Mouse (Mus musculus) hindbrain, embryonic 16.5 days (tissue): ENCODE measurements around the gene Sdf2l1. TPM values are rescaled to one million over a fixed set of nuclear protein-coding genes. Genes with fewer than 3 reads are reported as not detected.

ENCODE experiments used
- ATAC-seq: fragments of 200-750 bp; cut with Nextera tagmentation; 2 replicates; pipeline ENCODE4 v1.8.0; 2017; ENCODE audit warnings: moderate TSS enrichment, moderate library complexity
- H3K27ac ChIP-seq: fragments of 300-500 bp; sonication (generic); 2 replicates; pipeline ENCODE4 v1.5.1; 2014; ENCODE audit warnings: low read depth, mild to moderate bottlenecking, control low read depth, low read length, moderate library complexity
- H3K27me3 ChIP-seq: fragments of 300-500 bp; sonication (generic); replicated peaks from 2 replicates; pipeline ENCODE4 v1.6.1; 2014; ENCODE audit warnings: low read length; ENCODE audit not compliant: control insufficient read depth, insufficient read depth
- H3K36me3 ChIP-seq: fragments of 300-500 bp; sonication (generic); 2 replicates; pipeline ENCODE4 v1.6.1; 2014; ENCODE audit warnings: mild to moderate bottlenecking, low read length, moderate library complexity, mixed read lengths; ENCODE audit not compliant: control insufficient read depth, insufficient read depth
- H3K4me1 ChIP-seq: fragments of 300-500 bp; sonication (generic); 2 replicates; pipeline ENCODE4 v1.6.1; 2014; ENCODE audit warnings: low read depth, low read length; ENCODE audit not compliant: control insufficient read depth, insufficient read depth
- H3K4me2 ChIP-seq: fragments of 300-500 bp; sonication (generic); 2 replicates; pipeline ENCODE4 v1.6.1; 2014; ENCODE audit warnings: mild to moderate bottlenecking, low read length, control low read depth, moderate library complexity
- H3K4me3 ChIP-seq: fragments of 300-500 bp; sonication (generic); 2 replicates; pipeline ENCODE4 v1.5.1; 2014; ENCODE audit warnings: mild to moderate bottlenecking, low read length, control low read depth, moderate library complexity
- H3K9ac ChIP-seq: fragments of 300-500 bp; sonication (generic); 2 replicates; pipeline ENCODE4 v1.6.1; 2014; ENCODE audit warnings: low read depth, mild to moderate bottlenecking, control low read depth, low read length, moderate library complexity
- H3K9me3 ChIP-seq: fragments of 300-500 bp; sonication (generic); 2 replicates; pipeline ENCODE4 v1.6.1; 2014; ENCODE audit warnings: mild to moderate bottlenecking, low read length, moderate library complexity; ENCODE audit not compliant: control insufficient read depth
- WGBS: fragments of 180-500 bp; shearing (Covaris S2); extraction: QIAGEN DNeasy Blood & Tissue Kit; methylation state at CpG from one replicate; pipeline ENCODE4 v1.1.7; 2014; 5-methylcytosine and 5-hydroxymethylcytosine counted together
- polyA plus RNA-seq: library from polyadenylated mRNA; unstranded; fragments of >200 nt; fragmentation: Nextera tagmentation; extraction: Ambion mirVana; gene quantifications from 2 replicates; pipeline ENCODE4 v1.2.1, GENCODE M21; 2015

The Sdf2l1 gene
- polyA plus RNA-seq, 1 experiment from 2014 or later = 37.8 TPM

DNA sequence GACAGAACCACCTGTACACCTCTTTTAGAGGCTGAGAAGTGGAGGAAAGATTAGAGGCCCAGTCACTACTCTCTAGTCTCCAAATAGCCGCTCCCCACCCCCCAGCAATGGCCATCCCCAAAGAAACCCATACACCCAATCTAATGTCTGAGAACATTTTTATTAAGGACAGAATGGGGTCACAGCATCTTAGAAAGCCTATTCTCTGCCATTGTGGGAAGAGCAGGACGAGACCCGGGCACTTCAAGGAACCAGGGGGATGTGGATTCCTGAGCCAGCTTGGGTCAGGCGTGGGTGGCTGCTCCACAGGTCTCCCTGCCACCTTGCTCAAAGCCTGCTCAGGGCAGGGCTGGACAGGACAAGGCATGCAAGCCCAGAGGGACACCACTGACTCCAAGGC lies 19.7 kb upstream of the Sdf2l1 start:
- ATAC-seq = no peak
- H3K36me3 ChIP-seq = peaks cover 4% of the 10 kb centered on the region; the same call in 1 of the 2 replicates
- no peak overlapping the region for H3K4me2 ChIP-seq
- 95% methylated on average over 4 of the region's 4 CpGs for WGBS
- peaks cover 10% of the 10 kb centered on the region for H3K4me1 ChIP-seq
- peak overlapping the region; percentile 18; the same call in 1 of the 2 replicates for H3K27ac ChIP-seq
- no peaks in the 10 kb centered on the region for H3K9me3 ChIP-seq
- no peak overlapping the region for H3K4me3 ChIP-seq
- H3K9ac ChIP-seq = no peak overlapping the region
- no peaks in the 10 kb centered on the region for H3K27me3 ChIP-seq

DNA sequence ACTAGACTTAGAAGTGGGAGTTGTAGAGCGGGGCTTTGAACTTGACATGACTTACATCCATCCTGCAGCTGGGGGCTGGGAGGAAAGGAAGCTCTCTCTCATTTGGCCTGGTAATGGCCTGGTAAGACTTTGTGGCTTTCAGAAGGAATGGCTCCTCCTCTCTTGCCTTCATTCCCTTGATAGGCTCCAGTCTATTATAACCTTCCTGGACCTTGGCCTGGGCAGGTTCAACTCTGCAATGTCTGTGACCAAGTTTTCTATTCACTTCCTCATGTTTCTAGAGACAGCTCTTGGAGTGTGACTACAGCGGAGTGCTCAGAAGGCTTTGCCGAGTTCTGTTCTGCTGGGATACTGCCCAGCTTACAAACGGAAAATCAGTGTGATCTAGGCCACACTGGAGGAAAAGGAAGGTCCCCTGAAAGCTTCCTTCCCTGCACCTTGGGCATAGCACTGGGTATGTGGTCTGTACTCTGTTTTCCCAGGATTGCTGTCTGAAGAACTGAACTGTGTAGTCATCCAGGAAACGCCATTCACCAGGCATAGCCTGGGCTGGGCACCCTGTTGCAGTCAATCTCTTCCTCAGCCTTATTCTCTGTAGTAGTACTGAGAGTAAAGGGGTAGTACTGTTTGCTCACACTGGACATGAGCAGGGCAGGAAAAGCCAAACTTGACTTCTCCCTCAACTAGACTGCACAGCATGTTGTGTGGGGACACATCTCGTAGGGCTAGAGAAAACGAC lies 18.5 kb upstream of the Sdf2l1 start:
- Histone ChIP-seq H3K4me2 (no peak overlapping the region), H3K4me3 (no peak overlapping the region), H3K9ac (no peak overlapping the region), H3K27me3 (no peaks in the 10 kb centered on the region), H3K36me3 (peaks cover 4% of the 10 kb centered on the region; the same call in 1 of the 2 replicates), H3K4me1 (peaks cover 10% of the 10 kb centered on the region), H3K9me3 (no peaks in the 10 kb centered on the region), H3K27ac (no peak overlapping the region)
- 87% methylated on average over 7 of the region's 7 CpGs for WGBS
- ATAC-seq = no peak

DNA sequence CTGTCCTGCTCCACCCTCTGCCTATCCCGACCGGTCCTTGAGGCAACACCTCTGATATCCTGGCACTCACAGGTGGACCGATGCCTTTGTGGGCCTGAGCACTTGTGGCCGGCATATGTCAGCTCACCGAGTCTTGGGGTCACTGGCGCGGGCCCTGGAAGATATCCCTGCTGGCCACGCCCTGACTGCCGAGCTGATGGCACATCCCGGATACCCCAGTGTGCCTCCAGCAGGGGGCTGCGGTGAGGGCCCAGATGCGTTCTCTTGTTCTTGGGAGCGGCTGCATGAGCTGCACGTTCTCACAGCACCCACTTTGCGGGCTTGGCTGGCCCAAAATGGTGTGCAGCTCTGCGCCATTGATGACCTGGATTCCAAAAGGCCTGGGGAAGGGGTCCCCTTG lies 15.9 kb upstream of the Sdf2l1 start:
- Histone ChIP-seq H3K4me2 (peak overlapping the region; percentile 60), H3K9ac (peak overlapping the region; percentile 76), H3K27me3 (no peaks in the 10 kb centered on the region), H3K27ac (no peak overlapping the region; the same call in 1 of the 2 replicates), H3K36me3 (peaks cover 4% of the 10 kb centered on the region; the same call in 1 of the 2 replicates), H3K4me1 (peaks cover 10% of the 10 kb centered on the region), H3K4me3 (peak overlapping the region; percentile 73), H3K9me3 (no peaks in the 10 kb centered on the region)
- 10% methylated on average over 16 of the region's 16 CpGs for WGBS
- ATAC-seq = peak; percentile 19

DNA sequence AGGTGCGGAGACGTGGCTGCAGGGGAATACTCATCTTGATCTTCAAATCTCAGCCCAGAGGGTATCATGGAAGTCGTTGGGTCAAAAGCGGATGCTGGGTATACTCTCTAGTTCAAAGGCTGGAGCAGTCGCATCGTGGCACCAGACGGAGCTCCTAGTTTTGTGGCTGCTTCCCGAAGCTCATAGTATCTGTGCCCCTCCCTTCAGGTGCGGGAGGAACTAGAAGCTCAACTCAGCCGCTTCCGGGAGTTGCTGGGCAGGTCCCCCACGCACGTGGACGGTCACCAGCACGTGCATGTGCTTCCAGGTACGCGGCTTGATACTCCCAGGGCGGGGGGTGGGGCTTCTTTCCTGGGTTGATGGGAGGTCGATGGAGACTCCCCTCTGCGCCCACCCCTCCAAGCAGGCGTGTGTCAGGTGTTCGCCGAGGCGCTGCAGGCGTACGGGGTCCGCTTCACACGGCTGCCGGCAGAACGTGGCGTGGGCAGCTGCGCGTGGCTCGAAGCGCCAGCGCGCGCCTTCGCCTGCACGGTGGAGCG lies 15.3 kb upstream of the Sdf2l1 start:
- Histone ChIP-seq H3K36me3 (0 out of 2 replicates have a peak, but pooled peaks cover 4% of the 10 kb centered on the region), H3K4me2 (peak overlapping the region; percentile 60), H3K4me3 (peak overlapping the region; percentile 73), H3K27ac (peak overlapping the region; percentile 81), H3K9me3 (no peaks in the 10 kb centered on the region), H3K9ac (peak overlapping the region; percentile 76), H3K27me3 (no peaks in the 10 kb centered on the region), H3K4me1 (peaks cover 10% of the 10 kb centered on the region)
- ATAC-seq = peak; percentile 60
- under 1% methylated on average over 38 of the region's 41 CpGs for WGBS

GRCm38 (mm10) chr16:17146772-17147235 lies 14.6 kb upstream of the Sdf2l1 start, which contains the start of gene Ccdc116:
Ccdc116 (minus strand) TSS chr16:17147229.
- H3K9me3 ChIP-seq = no peaks in the 10 kb centered on the region
- peaks cover 10% of the 10 kb centered on the region for H3K4me1 ChIP-seq
- H3K27ac ChIP-seq = peak within 1 kb of the TSS; percentile 81
- H3K9ac ChIP-seq = peak within 1 kb of the TSS; percentile 76
- under 1% methylated on average over 34 of the region's 34 CpGs for WGBS
- H3K27me3 ChIP-seq = no peaks in the 10 kb centered on the region
- peak within 1 kb of the TSS; percentile 60 for H3K4me2 ChIP-seq
- H3K36me3 ChIP-seq = no peaks in the 10 kb centered on the region
- peak within 1 kb of the TSS; percentile 73 for H3K4me3 ChIP-seq
- ATAC-seq = peak; percentile 85

DNA sequence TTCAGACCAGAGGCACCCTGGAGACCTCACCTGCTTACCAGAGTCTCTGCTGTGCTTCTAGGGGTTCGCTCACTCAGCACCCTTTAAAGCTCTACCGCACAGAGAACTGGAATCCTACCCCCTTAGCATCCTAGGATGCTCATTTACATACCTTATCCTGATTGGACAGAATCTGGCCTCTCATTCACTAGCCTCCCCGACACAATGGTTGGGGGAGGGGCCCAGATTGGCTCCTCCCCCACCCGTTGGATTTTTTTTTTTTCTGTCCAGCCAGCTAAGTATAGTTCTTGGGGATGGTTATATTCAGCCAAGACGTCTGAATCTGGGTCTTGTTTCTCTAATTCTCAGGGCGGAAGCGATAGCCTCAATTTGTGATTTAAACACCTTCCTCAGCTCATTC lies 12.2 kb upstream of the Sdf2l1 start, which contains the start of gene Ydjc:
Gene Ydjc, plus strand, starts transcription at position 283 of the 400 bp plus-strand sequence.
- Histone ChIP-seq H3K4me3 (no peak within 1 kb of the TSS), H3K4me1 (peaks cover 10% of the 10 kb centered on the region), H3K27ac (no peak within 1 kb of the TSS), H3K27me3 (no peaks in the 10 kb centered on the region), H3K36me3 (no peaks in the 10 kb centered on the region), H3K4me2 (no peak within 1 kb of the TSS), H3K9me3 (no peaks in the 10 kb centered on the region), H3K9ac (no peak within 1 kb of the TSS)
- no peak for ATAC-seq
- WGBS = 18% methylated on average over 7 of the region's 7 CpGs

- WGBS = 89% methylated on average over 15 of the region's 15 CpGs
- H3K36me3 ChIP-seq = no peaks in the 10 kb centered on the region
- peaks cover 4% of the 10 kb centered on the region for H3K4me1 ChIP-seq
- H3K27me3 ChIP-seq = no peaks in the 10 kb centered on the region
- H3K27ac ChIP-seq = no peak overlapping the region
- no peaks in the 10 kb centered on the region for H3K9me3 ChIP-seq
- H3K9ac ChIP-seq = no peak overlapping the region
- no peak overlapping the region for H3K4me3 ChIP-seq
- no peak overlapping the region for H3K4me2 ChIP-seq
- no peak for ATAC-seq
These were observed 5.2 kb upstream of the Sdf2l1 start for GRCm38 (mm10) chr16:17137355-17137754.

DNA sequence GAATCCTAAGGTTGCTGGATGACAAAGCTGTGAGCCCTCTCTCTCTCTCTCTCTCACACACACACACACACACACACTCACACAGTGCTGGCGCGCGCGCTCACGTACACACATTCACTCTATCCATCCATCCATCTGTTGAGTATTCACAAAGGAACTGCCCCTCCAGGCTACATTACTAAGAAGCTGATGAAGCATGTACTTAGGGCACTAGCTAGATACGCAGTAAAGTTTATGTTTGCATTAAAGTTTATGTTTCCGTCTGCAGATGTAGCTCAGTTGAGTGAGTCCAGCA lies 670 bp upstream of the Sdf2l1 start:
- peak overlapping the region; percentile 93 for H3K4me3 ChIP-seq
- peak overlapping the region; percentile 41 for H3K9ac ChIP-seq
- ATAC-seq = no peak
- peaks cover 12% of the 10 kb centered on the region for H3K4me1 ChIP-seq
- peak overlapping the region; percentile 99 for H3K4me2 ChIP-seq
- no peaks in the 10 kb centered on the region for H3K9me3 ChIP-seq
- WGBS = 24% methylated on average over 7 of the region's 7 CpGs
- no peaks in the 10 kb centered on the region for H3K27me3 ChIP-seq
- no peak overlapping the region for H3K27ac ChIP-seq
- H3K36me3 ChIP-seq = no peaks in the 10 kb centered on the region
